Comparison of ENCODE assay signal across 8 mouse cellular contexts in genomic region chr5:33820733-33821621, GRCm38 (mm10). TPM values are rescaled to one million over a fixed set of nuclear protein-coding genes. Genes with fewer than 3 reads are reported as not detected.
A peak's percentile ranks its signal among the peaks of the same experiment; 100 is the strongest.
DNase-seq lines count a peak whose midpoint lies in the region; ATAC-seq and TF ChIP-seq lines count a peak whose summit lies in the region.

No protein-coding gene starts in this region.

- no peaks in the 10 kb centered on the region for H3K9me3 ChIP-seq in erythroblast, embryonic 14.5 days (ENCODE audit: control insufficient read depth, low read length)
- no peaks in the 10 kb centered on the region for H3K9me3 ChIP-seq in heart, embryonic 14.5 days (ENCODE audit: control insufficient read depth, low read length)

- no peak for TF ChIP-seq POLR2A in lung, adult 2 months (IDR thresholded peaks at IDR 0.05; ENCODE audit: borderline replicate concordance, extremely low read depth, low read depth, low read length)

- H3K36me3 ChIP-seq in erythroblast, embryonic 14.5 days (ENCODE audit: control insufficient read depth): peaks cover 39% of the 10 kb centered on the region
- peaks cover 5% of the 10 kb centered on the region; the same call in 1 of the 2 replicates for H3K36me3 ChIP-seq in heart, embryonic 14.5 days (ENCODE audit: control insufficient read depth, insufficient read depth, low read length)

- WGBS in heart, embryonic 14.5 days: under 1% methylated on average over 89 of the region's 121 CpGs
- WGBS in lung, adult 2 months: 1% methylated on average over 111 of the region's 121 CpGs

- H3K4me3 ChIP-seq in erythroblast, embryonic 14.5 days (replicated peaks): peak overlapping the region; percentile 98
- peak overlapping the region; percentile 98 to 100 for H3K4me3 ChIP-seq in heart, embryonic 14.5 days (ENCODE audit: control insufficient read depth in 1 of 2, insufficient read depth in 1 of 2, low read depth in 1 of 2, low read length in 2 of 2)
- peak overlapping the region; percentile 67 for H3K4me3 ChIP-seq in lung, adult 2 months (replicated peaks; ENCODE audit: extremely low read depth, low read depth, low read length)

- peak; percentile 12 to 23 for DNase-seq in CD8-positive naive resting alpha-beta T cell, adult 2 months (ENCODE audit: low read depth in 2 of 2, low spot score in 2 of 2)
- peak; percentile 62 for DNase-seq in brain, adult 2 months (ENCODE audit: low read depth, low spot score)
- peak; percentile 80 for DNase-seq in kidney, postnatal 14 days
- DNase-seq in lung, adult 2 months: peak; percentile 71
- DNase-seq in ovary, adult 18-20 months (ENCODE audit: low spot score): peak; percentile 12
- DNase-seq in thymus, postnatal 0 days (ENCODE audit: low spot score): peak; percentile 34

- TF ChIP-seq CTCF in lung, adult 2 months (IDR thresholded peaks at IDR 0.05; ENCODE audit: insufficient read depth, low read length): no peak

- H3K4me2 ChIP-seq in heart, embryonic 14.5 days (ENCODE audit: low read length): peak overlapping the region; percentile 93

- H3K27ac ChIP-seq in heart, embryonic 14.5 days (replicated peaks in 1 of 2; ENCODE audit: control insufficient read depth in 1 of 2, insufficient read depth in 1 of 2, low read depth in 2 of 2, low read length in 2 of 2): peak overlapping the region; percentile 96 to 98

- peak; percentile 45 for ATAC-seq in heart, embryonic 14.5 days (ENCODE audit: insufficient number of reproducible peaks, insufficient read depth, low FRiP score, low read depth)

- no peaks in the 10 kb centered on the region for H3K27me3 ChIP-seq in erythroblast, embryonic 14.5 days (ENCODE audit: control insufficient read depth)
- no peaks in the 10 kb centered on the region for H3K27me3 ChIP-seq in heart, embryonic 14.5 days (ENCODE audit: control insufficient read depth, insufficient read depth, low read length)

- peaks cover 74% of the 10 kb centered on the region for H3K4me1 ChIP-seq in erythroblast, embryonic 14.5 days (ENCODE audit: control insufficient read depth)
- H3K4me1 ChIP-seq in heart, embryonic 14.5 days (ENCODE audit: control insufficient read depth in 2 of 2, insufficient read depth in 2 of 2, low read length in 2 of 2): peaks cover 3 to 43% of the 10 kb centered on the region in 2 experiments; a peak in 2 of 4 replicates
- peaks cover 8% of the 10 kb centered on the region for H3K4me1 ChIP-seq in lung, adult 2 months (ENCODE audit: control insufficient read depth, insufficient read depth, low read length)

- peak overlapping the region; percentile 98 for H3K9ac ChIP-seq in heart, embryonic 14.5 days (ENCODE audit: low read length)

RNA-seq across cellular contexts. Expression of gene Nsd2, which starts 0.5 kb away (rescaled TPM):
- polyA plus RNA-seq in erythroblast, embryonic 14.5 days (2012): 1.5 and 2.2 TPM in 2 replicates
- 37.5 and 37.7 TPM in 2 replicates for polyA plus RNA-seq in heart, embryonic 14.5 days (2014; fragmentation: Nextera tagmentation; extraction: Ambion mirVana)
- polyA plus RNA-seq in lung, adult 2 months (2012; rRNA removed): 4.6 and 7.6 TPM in 2 replicates
- polyA plus RNA-seq in thymus, postnatal 0 days (2015; fragmentation: Nextera tagmentation; extraction: Ambion mirVana): 46.6 and 51.5 TPM in 2 replicates

RNA-seq across cellular contexts. Expression of gene Letm1, which starts 38.4 kb away (rescaled TPM):
- polyA plus RNA-seq in erythroblast, embryonic 14.5 days (2012): 2.6 and 2.8 TPM in 2 replicates
- polyA plus RNA-seq in heart, embryonic 14.5 days (2014; fragmentation: Nextera tagmentation; extraction: Ambion mirVana): 43.5 and 45.0 TPM in 2 replicates
- 41.8 and 47.5 TPM in 2 replicates for polyA plus RNA-seq in lung, adult 2 months (2012; rRNA removed)
- polyA plus RNA-seq in thymus, postnatal 0 days (2015; fragmentation: Nextera tagmentation; extraction: Ambion mirVana): 51.8 and 52.5 TPM in 2 replicates

Comparison
In these comparisons a context has a peak if more than half of its experiments do, and no peak if none do; other contexts are left out.
1. Peak in every context shown above with its lines: DNase-seq, ATAC-seq, H3K4me3 ChIP-seq and H3K27ac ChIP-seq.
2. DNase-seq: peak in every context shown above with its lines; median percentile 80 in kidney, postnatal 14 days; 71 in lung, adult 2 months; 62 in brain, adult 2 months; 34 in thymus, postnatal 0 days; 18 in CD8-positive naive resting alpha-beta T cell, adult 2 months; 12 in ovary, adult 18-20 months.
3. RNA of gene Letm1, which starts 38.4 kb away (polyA plus RNA-seq): 51.8 to 52.5 TPM in thymus, postnatal 0 days, 43.5 to 45.0 TPM in heart, embryonic 14.5 days and 41.8 to 47.5 TPM in lung, adult 2 months; 2.6 to 2.8 TPM in erythroblast, embryonic 14.5 days; every median in the first group is over 10 times any median in the second.